Mouse (Mus musculus) lung, postnatal 0 days (tissue): ENCODE results near the gene Ahnak2.

Source experiments
- CTCF ChIP-seq: IDR thresholded peaks from 2 replicates; pipeline ENCODE4 v1.5.1; 2016; ENCODE audit warnings: antibody characterized with exemption, mild to moderate bottlenecking
- EP300 ChIP-seq: IDR thresholded peaks from 2 replicates; pipeline ENCODE4 v1.6.1; 2016; ENCODE audit warnings: antibody characterized with exemption, mild to moderate bottlenecking, control low read depth

- TF ChIP-seq CTCF (no peak), EP300 (no peak)
These were observed 29.1 kb downstream of the Ahnak2 start for GRCm38 (mm10) chr12:112773366-112773765.
